Mouse (Mus musculus) liver, embryonic 14.5 days (tissue): ENCODE results near the gene Polr2i. TPM values are rescaled to one million over a fixed set of nuclear protein-coding genes. Genes with fewer than 3 reads are reported as not detected.

ENCODE experiments used
- ATAC-seq: fragments of 200-750 bp; cut with Nextera tagmentation; 2 replicates; pipeline ENCODE4 v1.8.0; 2017; ENCODE audit warnings: moderate number of reproducible peaks, mild to moderate bottlenecking, moderate library complexity; ENCODE audit not compliant: insufficient read depth
- DNase-seq, 3 experiments: peaks; one replicate each; pipeline ENCODE4 v3.0.0-alpha.2; 2012 to 2013; ENCODE audit warnings: low read depth in 3 of 3, low spot score in 3 of 3
- H3K27ac ChIP-seq: fragments of 300-500 bp; sonication (generic); 2 replicates; pipeline ENCODE4 v1.5.1; 2014; ENCODE audit warnings: moderate library complexity, mild to moderate bottlenecking, control low read depth, inconsistent platforms
- H3K27me3 ChIP-seq: fragments of 300-500 bp; sonication (generic); 2 replicates; pipeline ENCODE4 v1.6.1; 2014; ENCODE audit warnings: mild to moderate bottlenecking, low read length, moderate library complexity; ENCODE audit not compliant: control insufficient read depth, insufficient read depth
- H3K36me3 ChIP-seq: fragments of 300-500 bp; sonication (generic); replicated peaks from 2 replicates; pipeline ENCODE4 v1.6.1; 2014; ENCODE audit warnings: low read depth; ENCODE audit not compliant: control insufficient read depth, insufficient read depth
- H3K4me1 ChIP-seq, 2 experiments: fragments of 200-500 bp in 1 of 2; fragments of 300-500 bp in 1 of 2; sonication (generic) in 1 of 2; replicated peaks; 2 replicates each; pipeline ENCODE4 v1.6.1; 2012 to 2014; ENCODE audit warnings: antibody characterized with exemption in 1 of 2, inconsistent platforms in 1 of 2, low read length in 1 of 2; ENCODE audit not compliant: control insufficient read depth in 2 of 2, insufficient read depth in 2 of 2
- H3K4me2 ChIP-seq: fragments of 300-500 bp; sonication (generic); 2 replicates; pipeline ENCODE4 v1.6.1; 2014; ENCODE audit warnings: low read depth, mild to moderate bottlenecking, control low read depth, moderate library complexity
- H3K4me3 ChIP-seq, 2 experiments: fragments of 200-500 bp in 1 of 2; fragments of 300-500 bp in 1 of 2; sonication (generic) in 1 of 2; 2 replicates each; pipeline ENCODE4 v1.5.1; 2012 to 2014; ENCODE audit warnings: low read depth in 2 of 2, low read length in 2 of 2, mild to moderate bottlenecking in 2 of 2, control low read depth in 1 of 2, inconsistent platforms in 1 of 2, moderate library complexity in 1 of 2; ENCODE audit not compliant: insufficient read depth in 1 of 2
- H3K9ac ChIP-seq: fragments of 300-500 bp; sonication (generic); replicated peaks from 2 replicates; pipeline ENCODE4 v1.6.1; 2014; ENCODE audit warnings: mild to moderate bottlenecking, control low read depth, moderate library complexity
- H3K9me3 ChIP-seq: fragments of 300-500 bp; sonication (generic); 2 replicates; pipeline ENCODE4 v1.6.1; 2016; ENCODE audit warnings: low read length, mixed read lengths; ENCODE audit not compliant: control insufficient read depth
- CTCF ChIP-seq: IDR thresholded peaks from 2 replicates; pipeline ENCODE4 v1.5.1; 2016; ENCODE audit warnings: antibody characterized with exemption, low read depth, control low read depth
- EP300 ChIP-seq: IDR thresholded peaks from 2 replicates; pipeline ENCODE4 v1.6.1; 2016; ENCODE audit warnings: antibody characterized with exemption, low read depth
- WGBS: fragments of 180-500 bp; shearing (Covaris S2); extraction: QIAGEN DNeasy Blood & Tissue Kit; methylation state at CpG from one replicate; pipeline ENCODE4 v1.1.7; 2014; ENCODE audit not compliant: insufficient replicate concordance; 5-methylcytosine and 5-hydroxymethylcytosine counted together
- polyA plus RNA-seq, 2 experiments: library from polyadenylated mRNA; depleted of rRNA in 1 of 2; stranded (reverse) in 1 of 2; unstranded in 1 of 2; fragments of >200 nt; fragmentation: Nextera tagmentation in 1 of 2; extraction: Ambion mirVana in 1 of 2; gene quantifications; 2 replicates each; pipeline versions ENCODE4 v1.2.1 to v1.2.3; 2012 to 2014

The Polr2i gene
- polyA plus RNA-seq, 2 experiments = 61.1 to 71.8 TPM

DNA sequence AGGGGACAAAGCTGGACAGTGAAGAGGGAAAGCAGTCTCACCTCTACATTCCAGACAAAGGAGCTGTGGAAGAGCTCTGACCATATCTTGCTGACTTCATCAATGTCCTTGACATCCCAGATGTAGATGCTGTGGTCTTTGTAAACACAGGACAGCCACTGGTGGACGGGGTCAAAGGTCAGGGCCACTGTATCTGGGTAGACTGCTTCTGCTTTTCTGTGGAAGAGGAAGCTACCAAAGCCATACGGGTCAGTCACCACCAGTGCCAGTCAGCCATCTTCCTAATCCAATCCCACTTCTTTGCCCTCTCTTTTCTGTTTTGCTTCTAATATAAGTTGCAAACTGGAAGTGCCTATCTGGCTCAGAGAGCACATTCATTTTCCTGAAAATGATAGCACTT, 33.3 kb downstream of the Polr2i start:
- TF ChIP-seq CTCF (no peak), EP300 (no peak)
- H3K27ac ChIP-seq = no peak overlapping the region
- H3K9ac ChIP-seq = no peak overlapping the region
- WGBS = 52% methylated on average over 2 of the region's 2 CpGs
- no peaks in the 10 kb centered on the region for H3K27me3 ChIP-seq
- H3K36me3 ChIP-seq = peaks cover 9% of the 10 kb centered on the region
- no peak overlapping the region for H3K4me3 ChIP-seq
- no peak overlapping the region for H3K4me2 ChIP-seq
- DNase-seq (no peak), ATAC-seq (no peak)
- H3K4me1 ChIP-seq = no peaks in the 10 kb centered on the region
- no peaks in the 10 kb centered on the region for H3K9me3 ChIP-seq

DNA sequence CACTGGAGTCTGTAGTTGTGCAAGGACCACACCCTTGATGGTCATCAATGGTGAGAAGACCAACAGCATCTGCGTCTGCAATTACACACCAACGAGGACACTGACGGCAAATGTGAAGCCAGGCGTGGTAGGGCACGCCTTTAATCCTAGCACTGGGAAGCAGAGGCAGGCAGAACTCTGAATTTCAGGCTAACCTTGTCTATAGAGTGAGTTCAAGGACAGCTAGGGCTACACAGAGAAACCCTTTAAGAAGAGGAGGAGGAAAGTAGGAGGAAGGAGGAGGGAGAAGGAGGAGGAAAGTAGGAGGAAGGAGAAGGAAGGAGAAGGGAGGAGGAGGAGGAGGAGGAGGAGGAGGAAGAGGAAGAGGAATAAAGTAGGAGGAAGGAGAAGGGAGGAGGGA, 33.8 kb downstream of the Polr2i start:
- no peak overlapping the region for H3K4me3 ChIP-seq
- DNase-seq = no peak
- no peak overlapping the region for H3K27ac ChIP-seq
- TF ChIP-seq CTCF (no peak), EP300 (no peak)
- H3K4me2 ChIP-seq = no peak overlapping the region
- no peaks in the 10 kb centered on the region for H3K9me3 ChIP-seq
- no peak overlapping the region for H3K9ac ChIP-seq
- H3K36me3 ChIP-seq = peaks cover 9% of the 10 kb centered on the region
- no peaks in the 10 kb centered on the region for H3K27me3 ChIP-seq
- no peaks in the 10 kb centered on the region for H3K4me1 ChIP-seq
- ATAC-seq = no peak
- 78% methylated on average over 5 of the region's 5 CpGs for WGBS

DNA sequence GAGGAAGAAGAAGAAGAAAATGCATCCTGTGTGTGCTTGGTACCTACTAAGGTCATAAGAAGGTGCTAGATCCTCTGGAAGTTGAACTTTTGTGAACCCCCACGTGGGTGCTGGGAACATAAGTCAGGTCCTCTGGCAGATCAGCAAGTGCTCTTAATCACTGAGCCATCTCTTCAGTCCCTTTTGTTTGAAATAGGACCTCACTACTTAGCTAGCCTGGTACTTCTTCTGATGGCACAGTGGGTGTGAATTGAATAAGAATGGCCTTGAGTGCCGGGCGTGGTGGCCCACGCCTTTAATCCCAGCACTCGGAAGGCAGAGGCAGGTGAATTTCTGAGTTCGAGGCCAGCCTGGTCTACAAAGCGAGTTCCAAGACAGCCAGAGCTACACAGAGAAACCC, 34.2 kb downstream of the Polr2i start:
- ATAC-seq (no peak), DNase-seq (no peak)
- H3K9ac ChIP-seq = no peak overlapping the region
- no peaks in the 10 kb centered on the region for H3K9me3 ChIP-seq
- peaks cover 9% of the 10 kb centered on the region for H3K36me3 ChIP-seq
- no peak overlapping the region for H3K4me2 ChIP-seq
- H3K27ac ChIP-seq = no peak overlapping the region
- TF ChIP-seq EP300 = no peak
- TF ChIP-seq CTCF = no peak
- 77% methylated on average over 7 of the region's 7 CpGs for whole genome bisulfite sequencing
- no peaks in the 10 kb centered on the region for H3K27me3 ChIP-seq
- no peaks in the 10 kb centered on the region for H3K4me1 ChIP-seq
- no peak overlapping the region for H3K4me3 ChIP-seq

DNA sequence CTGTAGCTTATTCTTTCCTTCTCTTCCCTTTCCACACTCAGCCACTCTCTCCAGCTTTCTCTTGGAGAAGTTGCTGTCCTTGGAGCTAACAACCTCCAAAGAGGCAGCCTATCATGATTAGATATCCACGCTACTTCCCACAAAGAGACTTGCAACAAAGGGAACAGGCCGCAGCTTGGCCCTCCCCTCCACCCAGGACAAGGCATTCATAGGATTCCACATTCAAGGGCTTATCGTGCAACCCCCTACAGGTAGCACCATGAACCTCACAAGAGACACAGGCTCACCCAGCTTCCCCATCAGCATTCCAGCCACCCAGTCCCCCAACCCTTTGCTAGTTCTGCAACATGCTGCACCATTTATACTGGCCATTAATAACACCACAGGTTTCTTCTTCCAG, 35.0 kb downstream of the Polr2i start:
- Histone ChIP-seq H3K9ac (no peak overlapping the region), H3K9me3 (no peaks in the 10 kb centered on the region), H3K4me2 (no peak overlapping the region), H3K36me3 (peaks cover 9% of the 10 kb centered on the region), H3K27me3 (no peaks in the 10 kb centered on the region), H3K27ac (no peak overlapping the region), H3K4me1 (no peaks in the 10 kb centered on the region), H3K4me3 (no peak overlapping the region)
- WGBS = 81% methylated on average over 3 of the region's 3 CpGs
- DNase-seq = no peak
- no peak for TF ChIP-seq CTCF
- TF ChIP-seq EP300 = no peak
- no peak for ATAC-seq

DNA sequence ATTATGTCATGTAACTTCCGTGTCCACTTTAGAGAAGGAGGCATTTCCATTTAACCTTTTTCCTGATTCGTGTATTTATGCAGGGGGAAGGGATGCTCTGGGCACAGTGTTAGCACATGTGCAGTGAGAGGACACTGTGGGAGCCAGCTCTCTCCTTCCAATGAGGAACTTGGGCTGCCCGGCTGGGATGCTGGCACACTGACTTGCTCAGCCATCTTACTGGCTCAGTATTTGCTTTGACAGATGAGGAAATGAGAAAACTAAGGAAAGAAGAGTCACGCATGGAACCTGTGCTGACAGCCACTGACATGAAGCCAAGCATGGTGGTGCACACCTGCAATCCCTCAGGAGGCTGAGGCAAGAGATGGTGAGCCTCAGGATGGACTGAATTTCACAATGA, 37.9 kb downstream of the Polr2i start:
- Histone ChIP-seq H3K9ac (no peak overlapping the region), H3K4me1 (no peaks in the 10 kb centered on the region), H3K4me2 (no peak overlapping the region), H3K27me3 (no peaks in the 10 kb centered on the region), H3K4me3 (no peak overlapping the region), H3K36me3 (peaks cover 4% of the 10 kb centered on the region), H3K9me3 (no peaks in the 10 kb centered on the region), H3K27ac (no peak overlapping the region)
- no peak for DNase-seq
- ATAC-seq = no peak
- TF ChIP-seq CTCF (no peak), EP300 (no peak)
- WGBS = 79% methylated on average over 4 of the region's 4 CpGs

DNA sequence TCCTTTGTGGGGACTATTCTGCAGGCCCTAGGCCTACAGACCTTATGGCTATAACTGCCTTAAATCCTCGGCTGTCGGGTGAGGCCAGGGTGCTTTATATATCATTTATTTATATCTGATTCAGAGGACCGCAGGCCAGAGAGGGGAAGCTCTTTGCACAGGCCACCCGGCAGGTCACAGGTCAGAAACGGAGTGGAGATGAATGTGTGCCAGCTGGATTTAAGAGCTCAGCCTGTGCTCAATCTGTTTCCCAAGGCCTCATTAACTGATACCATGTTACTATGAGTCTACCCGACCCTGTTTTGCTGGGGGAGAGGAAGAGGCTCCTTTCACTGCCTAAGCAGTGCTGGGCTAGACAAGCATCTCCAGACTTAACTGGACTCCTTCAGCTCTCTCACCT, 42.6 kb downstream of the Polr2i start:
- Histone ChIP-seq H3K27me3 (no peaks in the 10 kb centered on the region), H3K4me2 (no peak overlapping the region), H3K27ac (no peak overlapping the region), H3K4me1 (0 out of 4 replicates have a peak, but pooled peaks cover 2% of the 10 kb centered on the region in 2 experiments), H3K9me3 (no peaks in the 10 kb centered on the region), H3K4me3 (no peak overlapping the region), H3K36me3 (no peaks in the 10 kb centered on the region; the same call in 1 of the 2 replicates), H3K9ac (no peak overlapping the region)
- DNase-seq = no peak
- no peak for ATAC-seq
- 74% methylated on average over 6 of the region's 6 CpGs for WGBS
- TF ChIP-seq CTCF (no peak), EP300 (no peak)
